Mouse (Mus musculus) myocyte (in vitro differentiated cells): ENCODE results near the gene Mcpt1. TPM values are rescaled to one million over a fixed set of nuclear protein-coding genes. Genes with fewer than 3 reads are reported as not detected.
"Not testable (repeated sequence)": the region's sequence is repeated elsewhere in the genome, so short reads cannot be mapped to it uniquely, and the experiment has no call there.

ENCODE experiments used
- H3K27me3 ChIP-seq: one replicate; pipeline ENCODE4 v1.6.1; 2011; ENCODE audit not compliant: control insufficient read depth, insufficient read depth, insufficient read length
- H3K36me3 ChIP-seq: one replicate; pipeline ENCODE4 v1.6.1; 2011; ENCODE audit not compliant: control insufficient read depth, insufficient read depth
- H3K4me2 ChIP-seq: one replicate; pipeline ENCODE4 v1.6.1; 2011; ENCODE audit warnings: low read depth, control low read depth
- H3K4me3 ChIP-seq: one replicate; pipeline ENCODE4 v1.5.1; 2011; ENCODE audit warnings: mild to moderate bottlenecking, control low read depth, moderate library complexity
- H3K79me2 ChIP-seq: one replicate; pipeline ENCODE4 v1.6.1; 2011; ENCODE audit not compliant: control insufficient read depth, insufficient read depth
- H3ac ChIP-seq: one replicate; pipeline ENCODE4 v1.6.1; 2011; ENCODE audit not compliant: control insufficient read depth, insufficient read length
- CEBPB ChIP-seq: IDR thresholded peaks from 2 replicates; pipeline ENCODE4 v1.6.1; 2011; ENCODE audit warnings: mild to moderate bottlenecking, moderate library complexity; ENCODE audit not compliant: poor library complexity, insufficient read depth, severe bottlenecking
- E2F4 ChIP-seq: IDR thresholded peaks from one replicate; pipeline ENCODE4 v1.6.1; 2011; ENCODE audit warnings: mild to moderate bottlenecking, control low read depth, moderate library complexity; ENCODE audit not compliant: insufficient read depth
- MAX ChIP-seq: IDR thresholded peaks from one replicate; pipeline ENCODE4 v1.6.1; 2011; ENCODE audit warnings: low read depth, mild to moderate bottlenecking, control low read depth
- MYOD1 ChIP-seq, 3 experiments: IDR thresholded peaks; one replicate each; pipeline ENCODE4 v1.6.1; 2011; ENCODE audit warnings: control low read depth in 2 of 3, low read depth in 2 of 3, mild to moderate bottlenecking in 2 of 3, moderate library complexity in 1 of 3; ENCODE audit not compliant: insufficient read length in 2 of 3, control insufficient read depth in 1 of 3
- MYOG ChIP-seq, 3 experiments: IDR thresholded peaks; one replicate each; pipeline ENCODE4 v1.6.1; 2011; ENCODE audit warnings: control low read depth in 2 of 3, low read depth in 2 of 3, mild to moderate bottlenecking in 2 of 3; ENCODE audit not compliant: insufficient read length in 2 of 3, control insufficient read depth in 1 of 3, insufficient read depth in 1 of 3
- POLR2A ChIP-seq: IDR thresholded peaks from one replicate; pipeline ENCODE4 v1.6.1; 2011; ENCODE audit warnings: low read depth, mild to moderate bottlenecking, control low read depth, moderate library complexity; ENCODE audit not compliant: insufficient read length
- POLR2AphosphoS2 ChIP-seq: IDR thresholded peaks from one replicate; pipeline ENCODE4 v1.6.1; 2011; ENCODE audit warnings: low read depth, control low read depth; ENCODE audit not compliant: insufficient read length
- REST ChIP-seq: IDR thresholded peaks from one replicate; pipeline ENCODE4 v1.6.1; 2011; ENCODE audit warnings: mild to moderate bottlenecking, control low read depth, moderate library complexity; ENCODE audit not compliant: insufficient read depth, insufficient read length
- SRF ChIP-seq: IDR thresholded peaks from one replicate; pipeline ENCODE4 v1.6.1; 2011; ENCODE audit warnings: low read depth; ENCODE audit not compliant: control insufficient read depth, insufficient read length
- TCF12 ChIP-seq: IDR thresholded peaks from one replicate; pipeline ENCODE4 v1.6.1; 2011; ENCODE audit warnings: mild to moderate bottlenecking, control low read depth; ENCODE audit not compliant: poor library complexity, insufficient read depth, severe bottlenecking
- TCF3 ChIP-seq: IDR thresholded peaks from one replicate; pipeline ENCODE4 v1.6.1; 2011; ENCODE audit warnings: low read depth, control low read depth; ENCODE audit not compliant: insufficient read length
- USF1 ChIP-seq: IDR thresholded peaks from one replicate; pipeline ENCODE4 v1.6.1; 2011; ENCODE audit warnings: low read depth, mild to moderate bottlenecking, control low read depth, moderate library complexity
- polyA plus RNA-seq: library from polyadenylated mRNA; unstranded; fragments of >200 nt; fragmentation: generic; extraction: Trizol; gene quantifications from one replicate; pipeline ENCODE4 v1.2.1, GENCODE M21; 2012; ENCODE audit warnings: missing spikeins

The Mcpt1 gene
- polyA plus RNA-seq, 1 experiment = 0.44 TPM

- H3K27me3 ChIP-seq = no peaks in the 10 kb centered on the region
- TF ChIP-seq USF1 = no peak
- TF ChIP-seq MYOG (IDR thresholded peaks at IDR 0.05; ENCODE audit: control insufficient read depth in 1 of 3, insufficient read depth in 1 of 3, insufficient read length in 2 of 3, low read depth in 2 of 3) = no peak
- no peak for TF ChIP-seq MAX
- no peak for TF ChIP-seq POLR2AphosphoS2
- no peak for TF ChIP-seq POLR2A
- no peak for TF ChIP-seq CEBPB
- no peak for TF ChIP-seq MYOD1 (IDR thresholded peaks at IDR 0.05; ENCODE audit: control insufficient read depth in 1 of 3, insufficient read length in 2 of 3, low read depth in 2 of 3)
- no peak for TF ChIP-seq E2F4
- no peak for TF ChIP-seq SRF
- TF ChIP-seq TCF12 = no peak
- no peak overlapping the region for H3K4me3 ChIP-seq
- no peak overlapping the region for H3K4me2 ChIP-seq
- no peaks in the 10 kb centered on the region for H3K79me2 ChIP-seq
- no peak overlapping the region for H3ac ChIP-seq
- H3K36me3 ChIP-seq = no peaks in the 10 kb centered on the region
These were observed 16.7 kb downstream of the Mcpt1 start for GRCm38 (mm10) chr14:56034433-56034832.

DNA sequence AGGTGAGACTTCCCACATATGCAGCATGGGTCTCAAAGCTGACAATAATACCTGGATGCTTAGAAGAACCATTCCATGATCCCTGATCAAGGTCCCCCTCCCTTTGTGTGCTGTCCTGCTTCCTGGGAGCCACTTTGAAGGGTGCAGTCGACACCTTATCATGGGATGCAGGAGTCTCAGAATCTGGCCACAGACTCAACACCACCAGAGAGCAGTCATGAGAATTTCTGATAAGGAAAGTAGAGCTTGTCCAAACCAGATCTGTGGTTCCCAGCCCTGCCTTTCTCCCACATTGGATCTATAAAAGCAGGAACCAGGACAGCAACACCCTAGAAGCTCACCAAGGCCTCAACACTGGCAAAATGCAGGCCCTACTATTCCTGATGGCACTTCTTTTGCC is 24.0 kb downstream of the Mcpt1 start, which contains the start of gene Mcpt2:
Gene Mcpt2 (plus strand): TSS at position 250 of the 400 bp plus-strand sequence.
- H3K4me3 ChIP-seq, H3ac ChIP-seq, H3K4me2 ChIP-seq, H3K79me2 ChIP-seq, H3K36me3 ChIP-seq, H3K27me3 ChIP-seq: not testable (repeated sequence)

DNA sequence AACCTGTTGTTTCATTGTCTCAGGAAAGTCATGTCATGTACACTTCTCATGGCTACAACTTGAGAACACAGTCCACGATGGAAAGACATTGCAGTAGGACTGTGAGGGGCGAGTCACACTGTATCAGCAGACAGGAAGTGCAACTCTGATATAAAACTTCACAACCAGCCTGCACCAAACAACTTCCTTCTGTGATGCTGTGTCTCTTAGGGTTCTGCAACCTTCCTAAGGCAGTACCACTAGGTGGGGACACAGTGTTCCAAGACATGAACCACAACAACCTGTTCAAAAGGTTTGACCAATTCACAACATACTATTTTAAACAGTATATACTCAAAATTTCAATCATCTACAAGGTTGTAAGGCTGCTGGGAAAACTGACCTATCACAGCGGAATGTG is 37.6 kb downstream of the Mcpt1 start:
- TF ChIP-seq USF1 (no peak), MYOG (IDR thresholded peaks at IDR 0.05; ENCODE audit: control insufficient read depth in 1 of 3, insufficient read depth in 1 of 3, insufficient read length in 2 of 3, low read depth in 2 of 3) (no peak), TCF12 (no peak), SRF (no peak), MYOD1 (IDR thresholded peaks at IDR 0.05; ENCODE audit: control insufficient read depth in 1 of 3, insufficient read length in 2 of 3, low read depth in 2 of 3) (no peak), MAX (no peak), POLR2AphosphoS2 (no peak), POLR2A (no peak), REST (no peak), E2F4 (no peak), CEBPB (no peak), TCF3 (no peak)
- Histone ChIP-seq H3K79me2 (no peaks in the 10 kb centered on the region), H3ac (no peak overlapping the region), H3K36me3 (no peaks in the 10 kb centered on the region), H3K4me2 (no peak overlapping the region), H3K27me3 (no peaks in the 10 kb centered on the region), H3K4me3 (no peak overlapping the region)

DNA sequence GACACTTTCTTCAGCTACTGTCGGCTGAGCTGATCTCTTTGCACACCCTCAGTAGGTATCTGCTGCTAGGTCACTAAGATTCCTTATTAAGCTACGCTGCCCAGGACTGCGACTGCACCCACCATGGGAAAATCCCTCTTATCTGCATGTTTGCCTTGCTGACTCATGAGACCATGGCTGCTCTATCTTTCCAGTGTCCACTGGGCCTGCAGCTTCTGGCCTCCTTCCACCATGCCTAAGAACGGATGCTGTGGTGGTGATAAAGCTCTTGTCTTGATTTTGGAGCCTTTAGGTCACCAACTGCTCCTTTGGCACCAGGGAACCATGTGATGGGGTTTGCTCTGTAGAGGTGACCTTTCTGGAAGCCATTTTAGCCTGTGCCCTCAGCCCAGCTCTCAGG is 40.0 kb downstream of the Mcpt1 start:
- Histone ChIP-seq H3K27me3 (peaks cover 7% of the 10 kb centered on the region), H3ac (no peak overlapping the region), H3K79me2 (no peaks in the 10 kb centered on the region), H3K4me2 (no peak overlapping the region), H3K4me3 (no peak overlapping the region), H3K36me3 (no peaks in the 10 kb centered on the region)
- TF ChIP-seq MYOG (IDR thresholded peaks at IDR 0.05; ENCODE audit: control insufficient read depth in 1 of 3, insufficient read depth in 1 of 3, insufficient read length in 2 of 3, low read depth in 2 of 3) (no peak), CEBPB (no peak), SRF (no peak), MAX (no peak), E2F4 (no peak), USF1 (no peak), TCF12 (no peak), POLR2AphosphoS2 (no peak), POLR2A (no peak), REST (no peak), TCF3 (no peak), MYOD1 (IDR thresholded peaks at IDR 0.05; ENCODE audit: control insufficient read depth in 1 of 3, insufficient read length in 2 of 3, low read depth in 2 of 3) (no peak)

DNA sequence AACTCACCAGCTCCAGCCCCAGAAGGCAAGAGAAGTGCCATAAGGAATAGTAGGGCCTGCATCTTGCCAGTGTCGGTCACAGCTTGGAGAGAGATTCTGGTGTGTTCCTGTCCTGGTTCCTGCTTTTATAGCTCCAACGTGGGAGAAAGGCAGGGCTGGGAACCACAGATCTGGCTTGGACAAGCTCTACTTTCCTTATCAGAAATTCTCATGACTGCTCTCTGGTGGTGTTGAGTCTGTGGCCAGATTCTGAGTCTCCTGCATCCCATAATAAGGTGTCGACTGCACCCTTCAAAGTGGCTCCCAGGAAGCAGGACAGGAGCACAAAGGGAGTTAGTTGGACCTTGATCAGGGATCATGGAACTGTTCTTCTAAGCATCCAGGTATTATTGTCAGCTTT is 44.4 kb downstream of the Mcpt1 start, which contains the start of gene Mcpt4:
Gene Mcpt4 (minus strand): TSS at position 101 of the 400 bp plus-strand sequence.
- H3K4me3 ChIP-seq, H3ac ChIP-seq, H3K27me3 ChIP-seq, H3K36me3 ChIP-seq, H3K4me2 ChIP-seq, H3K79me2 ChIP-seq: not testable (repeated sequence)

Other genes starting within 250 kb of the Mcpt1 start
- 0.06 TPM for gene Adcy4, start 233.9 kb upstream of the Mcpt1 start, polyA plus RNA-seq
- 0.28 TPM for gene Ripk3, start 229.1 kb upstream of the Mcpt1 start, polyA plus RNA-seq
- 2.8 TPM for gene Nfatc4, start 194.8 kb upstream of the Mcpt1 start, polyA plus RNA-seq
- 0.12 TPM for gene Nynrin, start 164.0 kb upstream of the Mcpt1 start, polyA plus RNA-seq
- 0.28 TPM for gene Cbln3, start 133.6 kb upstream of the Mcpt1 start, polyA plus RNA-seq
- gene Khnyn, start 133.0 kb upstream of the Mcpt1 start, polyA plus RNA-seq = 10.0 TPM
- 2.4 TPM for gene Sdr39u1, start 117.7 kb upstream of the Mcpt1 start, polyA plus RNA-seq
- gene Cma1, start 73.3 kb upstream of the Mcpt1 start, polyA plus RNA-seq = 3.0 TPM
- gene Cma2, start 67.0 kb upstream of the Mcpt1 start, polyA plus RNA-seq = 0.05 TPM
- gene Mcpt9, start 12.5 kb downstream of the Mcpt1 start, polyA plus RNA-seq = not detected
- not detected for gene Mcpt2, start 24.1 kb downstream of the Mcpt1 start, polyA plus RNA-seq
- gene Mcpt4, start 44.3 kb downstream of the Mcpt1 start, polyA plus RNA-seq = 0.14 TPM
- 10.7 TPM for gene Mcpt8, start 67.3 kb downstream of the Mcpt1 start, polyA plus RNA-seq
- 0.54 TPM for gene Ctsg, start 84.6 kb downstream of the Mcpt1 start, polyA plus RNA-seq
- 0.55 TPM for gene Gzme, start 102.7 kb downstream of the Mcpt1 start, polyA plus RNA-seq
- 0.05 TPM for gene Gzmd, start 114.6 kb downstream of the Mcpt1 start, polyA plus RNA-seq
- not detected for gene Gzmg, start 141.6 kb downstream of the Mcpt1 start, polyA plus RNA-seq
- 0.07 TPM for gene Gzmn, start 156.6 kb downstream of the Mcpt1 start, polyA plus RNA-seq
- not detected for gene Gzmf, start 193.4 kb downstream of the Mcpt1 start, polyA plus RNA-seq
- not detected for gene Gzmc, start 216.7 kb downstream of the Mcpt1 start, polyA plus RNA-seq
- not detected for gene Gzmb, start 244.3 kb downstream of the Mcpt1 start, polyA plus RNA-seq